Mouse (Mus musculus) spleen, adult 2 months (tissue): ENCODE measurements around the gene Pknox2. TPM values are rescaled to one million over a fixed set of nuclear protein-coding genes. Genes with fewer than 3 reads are reported as not detected.

ENCODE experiments used
- DNase-seq, 2 experiments: peaks; one replicate each; pipeline versions ENCODE4 v3.0.0 to v3.0.0-alpha.2; 2012 to 2021; ENCODE audit warnings: low spot score in 2 of 2, low read depth in 1 of 2
- H3K27ac ChIP-seq: fragments of 200-500 bp; 2 replicates; pipeline ENCODE4 v1.5.1; 2012; ENCODE audit warnings: low read length, inconsistent platforms; ENCODE audit not compliant: insufficient read depth
- H3K27me3 ChIP-seq: fragments of 200-500 bp; 2 replicates; pipeline ENCODE4 v1.6.1; 2012; ENCODE audit warnings: mild to moderate bottlenecking, moderate library complexity, low read length, inconsistent platforms; ENCODE audit not compliant: control insufficient read depth, insufficient read depth
- H3K36me3 ChIP-seq: fragments of 200-500 bp; 2 replicates; pipeline ENCODE4 v1.6.1; 2012; ENCODE audit warnings: mild to moderate bottlenecking, low read length, inconsistent platforms; ENCODE audit not compliant: control insufficient read depth, insufficient read depth
- H3K4me1 ChIP-seq: fragments of 200-500 bp; 2 replicates; pipeline ENCODE4 v1.6.1; 2011; ENCODE audit warnings: inconsistent platforms; ENCODE audit not compliant: control insufficient read depth, insufficient read depth, insufficient read length
- H3K4me3 ChIP-seq: fragments of 200-500 bp; 2 replicates; pipeline ENCODE4 v1.5.1; 2011; ENCODE audit warnings: mild to moderate bottlenecking, inconsistent platforms; ENCODE audit not compliant: insufficient read depth, insufficient read length; ENCODE audit errors: extremely low read depth
- CTCF ChIP-seq: fragments of 200-500 bp; IDR thresholded peaks from 2 replicates; pipeline ENCODE4 v1.5.1; 2011; ENCODE audit warnings: mild to moderate bottlenecking, inconsistent platforms; ENCODE audit not compliant: insufficient read depth, insufficient read length, insufficient replicate concordance; ENCODE audit errors: extremely low read depth
- POLR2A ChIP-seq: fragments of 200-500 bp; IDR thresholded peaks from 2 replicates; pipeline ENCODE4 v1.6.1; 2011; ENCODE audit warnings: low read depth, low read length, inconsistent platforms
- WGBS: fragments of 180-500 bp; shearing (Covaris S2); methylation state at CpG from one replicate; pipeline ENCODE4 v1.1.7; 2018; 5-methylcytosine and 5-hydroxymethylcytosine counted together
- polyA plus RNA-seq: library from polyadenylated mRNA; depleted of rRNA; stranded (reverse); fragments of >200 nt; gene quantifications from 2 replicates; pipeline ENCODE4 v1.2.3, GENCODE M21; 2012

Gene Pknox2
- polyA plus RNA-seq, 1 experiment, result 2.9 TPM

GRCm38 (mm10) chr9:37037405-37037804 lies 109.8 kb downstream of the Pknox2 start:
- Histone ChIP-seq H3K4me1 (no peaks in the 10 kb centered on the region), H3K4me3 (no peak overlapping the region), H3K27me3 (no peaks in the 10 kb centered on the region), H3K36me3 (no peaks in the 10 kb centered on the region), H3K27ac (no peak overlapping the region)
- 87% methylated on average over 12 of the region's 12 CpGs for WGBS
- TF ChIP-seq POLR2A (no peak), CTCF (no peak)
- no peak for DNase-seq

GRCm38 (mm10) chr9:37035248-37035647 lies 112.0 kb downstream of the Pknox2 start:
- DNase-seq, result no peak
- H3K27me3 ChIP-seq, result no peaks in the 10 kb centered on the region
- H3K36me3 ChIP-seq, result no peaks in the 10 kb centered on the region
- 89% methylated on average over 3 of the region's 3 CpGs for WGBS
- H3K4me1 ChIP-seq, result no peaks in the 10 kb centered on the region
- H3K4me3 ChIP-seq, result no peak overlapping the region
- TF ChIP-seq CTCF, result no peak
- no peak for TF ChIP-seq POLR2A
- no peak overlapping the region for H3K27ac ChIP-seq

GRCm38 (mm10) chr9:37034316-37034715 lies 112.9 kb downstream of the Pknox2 start:
- DNase-seq, result no peak
- Histone ChIP-seq H3K27ac (no peak overlapping the region), H3K4me3 (no peak overlapping the region), H3K27me3 (no peaks in the 10 kb centered on the region), H3K36me3 (no peaks in the 10 kb centered on the region), H3K4me1 (no peaks in the 10 kb centered on the region)
- WGBS, result 83% methylated on average over 1 of the region's 1 CpGs
- TF ChIP-seq POLR2A (no peak), CTCF (no peak)

- no peak for TF ChIP-seq POLR2A
- no peak for TF ChIP-seq CTCF
- no peaks in the 10 kb centered on the region for H3K27me3 ChIP-seq
- WGBS, result 71% methylated on average over 9 of the region's 9 CpGs
- no peak overlapping the region for H3K27ac ChIP-seq
- H3K36me3 ChIP-seq, result no peaks in the 10 kb centered on the region
- no peak for DNase-seq
- H3K4me3 ChIP-seq, result no peak overlapping the region
- no peaks in the 10 kb centered on the region for H3K4me1 ChIP-seq
Measured at GRCm38 (mm10) chr9:37030347-37031213, 116.6 kb downstream of the Pknox2 start.

GRCm38 (mm10) chr9:37029811-37030346 lies 117.3 kb downstream of the Pknox2 start:
- Histone ChIP-seq H3K4me1 (no peaks in the 10 kb centered on the region), H3K4me3 (no peak overlapping the region), H3K27me3 (no peaks in the 10 kb centered on the region), H3K27ac (no peak overlapping the region), H3K36me3 (no peaks in the 10 kb centered on the region)
- no peak for DNase-seq
- WGBS, result 70% methylated on average over 3 of the region's 3 CpGs
- TF ChIP-seq CTCF, result no peak
- TF ChIP-seq POLR2A, result no peak

GRCm38 (mm10) chr9:37027825-37028575 lies 119.2 kb downstream of the Pknox2 start:
- DNase-seq, result no peak
- no peaks in the 10 kb centered on the region for H3K4me1 ChIP-seq
- H3K36me3 ChIP-seq, result no peaks in the 10 kb centered on the region
- no peak overlapping the region for H3K4me3 ChIP-seq
- H3K27ac ChIP-seq, result no peak overlapping the region
- WGBS, result 85% methylated on average over 7 of the region's 7 CpGs
- no peak for TF ChIP-seq POLR2A
- H3K27me3 ChIP-seq, result no peaks in the 10 kb centered on the region

GRCm38 (mm10) chr9:37025913-37026312 lies 121.3 kb downstream of the Pknox2 start:
- WGBS, result 80% methylated on average over 3 of the region's 3 CpGs
- Histone ChIP-seq H3K36me3 (no peaks in the 10 kb centered on the region), H3K27ac (no peak overlapping the region), H3K4me1 (no peaks in the 10 kb centered on the region), H3K27me3 (no peaks in the 10 kb centered on the region), H3K4me3 (no peak overlapping the region)
- no peak for TF ChIP-seq POLR2A
- no peak for TF ChIP-seq CTCF
- DNase-seq, result no peak
